Mouse (Mus musculus): ENCODE measurements around the gene Pigs. TPM values are rescaled to one million over a fixed set of nuclear protein-coding genes. Genes with fewer than 3 reads are reported as not detected.

The Pigs gene
- total RNA-seq, 2 experiments from 2014 or later, result 20.0 to 21.3 TPM

DNA sequence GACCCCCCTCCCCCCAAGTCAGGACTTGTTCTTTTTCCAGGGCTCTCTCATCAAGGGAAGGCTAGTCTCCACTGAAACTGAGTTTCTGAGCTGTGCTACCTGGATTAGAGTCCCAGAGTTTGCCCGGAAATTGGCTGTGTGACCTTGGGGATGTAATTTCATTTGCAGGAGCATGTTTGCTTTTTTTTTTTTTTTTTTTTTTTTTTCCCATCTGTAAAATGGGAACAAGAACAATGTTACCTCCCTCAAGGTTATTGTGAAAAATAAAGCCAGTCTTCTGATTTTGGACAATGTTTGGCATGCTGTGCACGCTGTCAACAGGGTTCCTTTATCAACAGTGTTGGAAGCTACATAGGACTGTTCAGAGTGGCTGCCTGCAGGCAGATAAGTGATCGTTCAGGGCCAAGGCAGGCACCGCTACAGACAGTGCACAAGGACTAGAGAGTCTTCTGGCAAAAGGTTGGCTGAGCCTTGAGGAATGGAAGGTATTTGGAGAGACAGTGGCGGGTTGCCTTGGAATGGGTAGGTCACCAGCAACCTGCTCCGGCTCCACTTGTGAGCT lies 16.2 kb downstream of the Pigs start:
- TF ChIP-seq CTCF (IDR thresholded peaks at IDR 0.05), result no peak
- peak; percentile 36 for DNase-seq
- Histone ChIP-seq H3K27ac (peak overlapping the region; percentile 86), H3K4me3 (peak overlapping the region; percentile 96)
- intact Hi-C loops (cut with DNase I), result no loop called here

DNA sequence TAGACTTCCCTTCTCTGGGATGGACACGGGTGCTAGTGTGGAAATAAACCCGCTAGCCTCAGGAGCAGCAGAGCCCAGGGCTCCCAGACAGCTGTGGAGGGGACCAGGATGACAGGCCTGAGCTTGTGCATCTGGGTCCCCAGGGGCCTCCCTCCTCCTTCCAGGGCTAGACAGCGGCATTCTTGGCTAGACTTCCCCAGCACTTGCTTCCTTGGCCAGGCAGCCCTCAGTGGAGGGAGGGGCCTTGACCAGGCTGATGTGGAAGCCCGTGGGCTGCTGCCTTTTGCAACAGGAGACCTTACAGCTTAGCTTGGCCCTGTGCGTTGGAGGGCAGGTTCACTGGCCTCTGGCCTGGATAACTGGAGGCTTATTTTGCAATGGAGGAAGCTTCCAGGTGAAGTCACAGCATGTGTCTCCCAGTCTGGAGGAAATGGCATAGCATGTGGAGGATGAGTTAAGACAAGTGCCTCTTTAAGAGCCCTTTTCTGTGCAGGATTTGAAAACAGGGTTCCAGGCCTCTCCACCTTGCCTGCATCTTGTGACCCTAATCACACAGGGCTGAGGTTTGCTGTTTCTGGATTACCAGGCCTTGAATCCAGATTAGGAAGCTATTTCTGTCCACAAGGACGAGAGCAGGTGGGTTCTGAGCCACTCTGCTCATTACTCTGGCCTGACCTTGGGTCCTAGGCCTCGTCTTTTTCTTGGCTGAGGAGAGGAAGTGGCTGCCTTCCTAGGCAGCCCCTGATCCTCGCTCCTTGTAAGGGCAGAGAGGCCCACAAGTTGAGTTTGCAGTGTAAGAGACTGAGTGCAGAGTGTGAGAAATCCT lies 16.9 kb downstream of the Pigs start:
- Histone ChIP-seq H3K27ac (peak overlapping the region; percentile 86), H3K4me3 (peak overlapping the region; percentile 96)
- DNase-seq, result peak; percentile 89
- intact Hi-C loops (cut with DNase I), result loop anchor here (5.0 kb wide), 1 partner anchor 68 kb away; no protein-coding TSS in a partner anchor
- no peak for TF ChIP-seq CTCF (IDR thresholded peaks at IDR 0.05)

DNA sequence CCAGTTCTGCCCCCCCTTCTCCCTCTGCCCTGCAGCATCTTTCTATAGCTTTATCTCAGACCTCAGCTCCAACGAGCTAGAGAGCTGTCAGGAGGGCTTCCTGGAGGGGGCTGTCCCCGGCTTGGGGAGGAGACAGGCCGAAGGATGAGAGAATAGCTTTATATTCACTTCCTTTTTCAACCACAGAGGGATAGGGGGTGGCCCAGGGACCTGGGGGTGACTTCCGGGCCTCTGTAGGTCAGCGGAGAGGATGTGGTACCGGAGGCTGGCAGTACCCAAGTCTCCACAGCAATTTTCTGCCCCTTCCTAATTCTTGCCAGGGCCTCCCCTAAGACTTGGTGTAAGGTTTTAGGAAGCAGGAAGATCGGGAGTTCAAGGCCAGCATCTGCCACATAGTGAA lies 17.6 kb downstream of the Pigs start:
- intact Hi-C loops (cut with DNase I), result loop anchor here (2.0 to 5.0 kb wide), 2 partner anchors 68 to 83 kb away; no protein-coding TSS in a partner anchor
- no peak for TF ChIP-seq CTCF (IDR thresholded peaks at IDR 0.05)

DNA sequence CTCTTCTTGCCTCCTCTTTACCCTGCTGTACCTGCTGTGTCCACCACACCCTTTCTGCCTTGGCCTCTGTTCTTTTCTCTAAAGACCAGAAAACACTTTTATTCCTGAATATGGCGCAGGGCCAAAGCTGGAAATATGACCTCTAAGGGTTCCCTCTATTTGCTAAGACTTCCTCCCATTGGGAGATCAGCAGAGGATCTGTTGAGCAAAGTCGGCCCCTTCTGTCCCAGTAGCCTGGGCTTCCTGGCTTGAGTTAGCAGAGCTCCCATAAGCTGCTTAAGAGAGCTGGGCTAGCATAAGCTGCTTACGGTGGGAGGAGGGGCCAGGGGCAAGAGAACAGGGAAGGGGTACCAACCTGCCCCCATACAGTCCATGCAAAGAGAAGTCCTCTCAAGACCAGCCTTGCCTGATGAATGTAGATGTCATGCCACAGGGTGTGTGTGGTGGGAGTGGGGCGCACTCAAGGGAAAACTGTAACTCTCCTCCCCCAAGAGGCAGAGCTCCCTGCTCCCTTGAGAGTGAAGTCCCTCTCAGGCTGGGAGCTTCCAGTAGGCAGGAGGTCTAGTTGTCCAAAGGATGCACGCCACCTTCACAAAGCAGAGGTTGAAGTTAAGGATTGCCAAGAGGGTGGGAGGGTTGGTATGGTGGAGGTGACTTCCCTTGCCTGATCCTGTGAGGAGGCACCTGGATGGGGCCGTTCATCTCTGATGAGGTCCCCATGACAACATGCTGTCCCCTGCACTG lies 18.3 kb downstream of the Pigs start:
- DNase-seq, result no peak
- Histone ChIP-seq H3K4me3 (no peak overlapping the region), H3K27ac (peak overlapping the region; percentile 86)
- no peak for TF ChIP-seq CTCF (IDR thresholded peaks at IDR 0.05)
- intact Hi-C loops (cut with DNase I), result loop anchor here (2.0 to 5.0 kb wide), 2 partner anchors 69 to 84 kb away; no protein-coding TSS in a partner anchor

More for the DNA sequence above, 17.6 kb downstream of the Pigs start:
- H3K4me3 ChIP-seq, result no peak overlapping the region
- H3K27ac ChIP-seq, result peak overlapping the region; percentile 86
- DNase-seq, result no peak

DNA sequence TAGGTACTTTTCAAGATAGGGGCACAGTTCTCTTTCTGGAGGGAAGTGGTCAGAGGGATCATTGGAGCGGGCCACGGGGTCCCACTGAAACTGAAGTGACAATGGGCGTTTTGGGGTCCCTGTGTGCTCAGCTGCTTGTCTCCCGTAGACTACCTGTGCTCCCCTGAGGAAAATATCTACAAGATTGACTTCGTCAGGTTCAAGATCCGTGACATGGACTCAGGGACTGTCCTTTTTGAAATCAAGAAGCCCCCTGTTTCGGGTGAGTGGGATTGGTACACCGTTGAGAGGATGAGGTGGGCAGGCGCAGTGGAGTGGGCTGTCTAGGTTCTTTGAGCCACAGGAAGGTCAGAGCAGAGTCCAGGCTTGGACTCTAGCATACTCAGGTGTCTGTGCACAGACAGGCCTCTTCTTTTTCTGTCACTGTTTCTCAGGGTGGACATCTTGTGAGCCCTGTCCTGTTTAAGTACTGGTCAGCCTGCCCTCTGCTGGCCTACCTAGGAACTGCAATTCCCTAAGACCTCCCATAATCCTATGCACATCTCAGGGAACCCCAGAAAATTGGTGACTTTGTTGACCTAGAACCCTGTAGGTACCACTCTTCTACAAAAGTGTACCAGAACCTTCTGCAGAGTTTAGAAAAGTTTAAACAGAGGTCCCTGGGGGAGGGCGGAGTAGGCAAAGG lies 19.0 kb downstream of the Pigs start:
- peak; percentile 95 for TF ChIP-seq CTCF (IDR thresholded peaks at IDR 0.05)
- Histone ChIP-seq H3K27ac (peak overlapping the region; percentile 86; the same call in 1 of the 2 replicates), H3K4me3 (no peak overlapping the region)
- intact Hi-C loops (cut with DNase I), result loop anchor here (2.0 to 5.0 kb wide), 2 partner anchors 70 to 84 kb away; no protein-coding TSS in a partner anchor
- peak; percentile 81 for DNase-seq

DNA sequence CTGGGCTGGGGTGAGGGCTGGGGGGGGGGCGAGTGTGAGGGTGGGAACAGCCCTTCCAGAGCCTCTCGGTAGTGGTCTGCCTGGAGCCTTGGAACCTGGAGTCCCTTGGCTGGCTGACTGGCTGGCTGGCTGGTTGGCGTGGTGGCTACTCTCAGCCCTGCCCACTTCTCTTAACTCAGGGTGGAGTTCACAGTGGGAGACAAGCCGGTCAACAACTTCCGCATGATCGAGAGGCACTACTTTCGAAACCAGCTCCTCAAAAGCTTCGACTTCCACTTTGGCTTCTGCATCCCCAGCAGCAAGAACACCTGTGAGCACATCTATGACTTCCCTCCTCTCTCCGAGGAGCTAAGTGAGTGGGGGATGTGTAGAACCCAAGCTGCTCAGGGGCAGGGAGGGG lies 19.7 kb downstream of the Pigs start:
- DNase-seq, result peak; percentile 45
- Histone ChIP-seq H3K27ac (peak overlapping the region; percentile 86; the same call in 1 of the 2 replicates), H3K4me3 (no peak overlapping the region)
- intact Hi-C loops (cut with DNase I), result loop anchor here (2.0 to 5.0 kb wide), 2 partner anchors 71 to 85 kb away; no protein-coding TSS in a partner anchor
- TF ChIP-seq CTCF (IDR thresholded peaks at IDR 0.05), result no peak

DNA sequence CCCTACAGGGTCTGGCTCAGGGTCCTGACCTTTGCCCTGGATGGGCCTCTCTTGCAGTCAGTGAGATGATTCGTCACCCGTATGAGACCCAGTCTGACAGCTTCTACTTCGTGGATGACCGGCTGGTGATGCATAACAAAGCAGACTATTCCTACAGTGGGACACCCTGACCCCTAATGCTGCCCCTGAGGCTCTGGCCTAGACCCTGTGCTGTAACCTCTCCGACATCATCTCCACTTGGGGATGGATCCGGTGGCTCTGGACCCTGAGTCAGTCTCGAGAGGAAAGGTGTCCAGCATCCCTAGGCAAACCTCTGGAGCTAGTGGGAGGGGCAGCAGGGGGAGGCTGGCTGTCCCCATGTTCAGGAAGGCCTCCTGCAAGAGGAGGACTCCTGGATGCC lies 20.3 kb downstream of the Pigs start:
- H3K27ac ChIP-seq, result no peak overlapping the region
- intact Hi-C loops (cut with DNase I), result loop anchor here (5.0 kb wide), 1 partner anchor 71 kb away; no protein-coding TSS in a partner anchor

DNA sequence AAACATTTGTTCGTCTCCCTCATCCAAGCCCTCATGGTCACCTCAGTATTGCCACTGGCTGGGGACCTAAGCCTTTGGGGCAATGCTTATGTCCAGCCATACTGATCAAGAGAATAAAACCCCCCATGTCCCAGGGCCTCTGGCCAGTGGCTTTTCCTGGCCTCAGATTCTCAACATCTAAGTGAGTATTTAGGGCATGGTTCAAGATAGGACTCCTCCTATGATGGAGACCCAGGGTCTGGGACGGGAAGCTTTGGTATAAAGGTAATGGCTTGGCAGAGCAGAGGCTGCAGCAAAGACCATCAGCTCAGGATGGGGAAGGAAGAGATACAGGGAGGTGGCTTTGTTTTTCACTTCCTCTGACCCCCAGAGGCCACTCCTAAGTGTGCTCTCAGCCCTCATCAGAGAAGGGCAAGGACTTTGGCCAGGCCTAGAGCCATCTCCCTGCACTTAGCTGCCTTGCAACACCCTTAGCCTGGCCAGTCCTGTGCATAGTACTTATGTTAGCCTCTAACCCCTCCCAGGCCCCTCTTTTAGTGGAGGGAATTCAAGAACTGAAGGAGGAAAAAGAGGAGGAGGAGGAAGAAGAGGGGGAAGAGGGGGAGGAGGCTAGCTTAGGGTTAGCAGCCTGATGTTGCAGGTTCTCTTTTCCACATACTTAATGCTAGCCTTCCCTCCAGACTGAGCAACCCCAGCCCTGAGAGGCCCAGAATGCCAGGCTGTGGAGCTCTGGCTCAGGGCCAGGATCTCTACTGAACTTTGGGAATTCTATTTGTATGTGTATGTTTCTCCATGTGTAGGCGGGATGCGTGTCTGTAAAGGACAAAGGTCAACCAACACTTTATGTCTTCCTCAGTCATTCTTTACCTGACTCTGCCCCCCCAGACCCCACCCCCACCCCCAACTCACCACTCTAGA lies 21.5 kb downstream of the Pigs start:
- intact Hi-C loops (cut with DNase I), result loop anchor here (5.0 kb wide), 1 partner anchor 72 kb away; no protein-coding TSS in a partner anchor
- Histone ChIP-seq H3K27ac (no peak overlapping the region), H3K4me3 (no peak overlapping the region)
- no peak for DNase-seq
- no peak for TF ChIP-seq CTCF (IDR thresholded peaks at IDR 0.05)

More for the DNA sequence above, 20.3 kb downstream of the Pigs start:
- no peak overlapping the region for H3K4me3 ChIP-seq
- DNase-seq, result no peak
- TF ChIP-seq CTCF (IDR thresholded peaks at IDR 0.05), result no peak

DNA sequence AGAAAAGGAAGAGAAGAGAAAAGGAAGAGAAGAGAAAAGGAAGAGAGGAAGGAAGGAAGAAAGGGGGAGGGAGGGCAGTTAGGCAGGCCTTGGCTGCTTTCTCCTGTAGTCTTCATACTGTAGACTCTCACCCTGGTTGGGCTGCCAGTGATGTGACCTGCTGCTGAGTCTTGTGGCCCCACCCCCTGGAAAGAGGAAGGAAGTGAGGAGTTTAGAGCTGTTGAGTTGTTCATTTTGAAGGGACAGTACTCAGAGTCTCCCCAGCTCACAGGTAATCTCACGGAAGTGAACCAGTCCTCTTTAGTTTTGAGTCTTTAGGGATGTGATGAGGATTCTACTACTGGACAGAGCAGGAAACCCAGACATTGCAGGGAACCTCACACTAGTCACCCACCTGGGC lies 24.9 kb downstream of the Pigs start:
- no peak for TF ChIP-seq CTCF (IDR thresholded peaks at IDR 0.05)
- Histone ChIP-seq H3K27ac (no peak overlapping the region), H3K4me3 (no peak overlapping the region)
- intact Hi-C loops (cut with DNase I), result no loop called here
- DNase-seq, result no peak

DNA sequence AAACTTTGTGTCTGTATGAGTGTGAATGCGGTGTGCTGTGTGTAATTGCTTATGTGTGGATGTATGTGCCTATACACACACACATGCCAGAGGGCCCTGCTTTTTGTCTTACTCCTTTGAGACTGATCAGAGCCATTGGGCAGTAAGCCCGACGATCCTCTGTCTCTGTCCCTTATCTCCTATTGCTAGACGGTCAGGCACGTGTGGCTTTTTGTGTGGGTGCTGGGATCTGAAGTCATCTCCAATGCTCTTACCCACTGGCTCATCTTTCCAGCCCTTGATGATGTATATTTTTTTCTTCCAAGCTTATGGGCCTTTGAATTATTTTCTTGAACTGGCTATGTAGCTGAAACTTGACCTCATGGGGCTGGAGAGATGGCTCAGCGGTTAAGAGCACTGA lies 26.7 kb downstream of the Pigs start:
- DNase-seq, result no peak
- Histone ChIP-seq H3K4me3 (no peak overlapping the region), H3K27ac (no peak overlapping the region)
- intact Hi-C loops (cut with DNase I), result no loop called here
- no peak for TF ChIP-seq CTCF (IDR thresholded peaks at IDR 0.05)
